Mouse (Mus musculus) skeletal muscle tissue, adult 2 months (tissue): ENCODE results near the gene Cpt2.

Experiments used
- DNase-seq: peaks from one replicate; pipeline ENCODE4 v3.0.0-alpha.2; 2012; ENCODE audit warnings: low read depth, low spot score

Cpt2 gene

DNA sequence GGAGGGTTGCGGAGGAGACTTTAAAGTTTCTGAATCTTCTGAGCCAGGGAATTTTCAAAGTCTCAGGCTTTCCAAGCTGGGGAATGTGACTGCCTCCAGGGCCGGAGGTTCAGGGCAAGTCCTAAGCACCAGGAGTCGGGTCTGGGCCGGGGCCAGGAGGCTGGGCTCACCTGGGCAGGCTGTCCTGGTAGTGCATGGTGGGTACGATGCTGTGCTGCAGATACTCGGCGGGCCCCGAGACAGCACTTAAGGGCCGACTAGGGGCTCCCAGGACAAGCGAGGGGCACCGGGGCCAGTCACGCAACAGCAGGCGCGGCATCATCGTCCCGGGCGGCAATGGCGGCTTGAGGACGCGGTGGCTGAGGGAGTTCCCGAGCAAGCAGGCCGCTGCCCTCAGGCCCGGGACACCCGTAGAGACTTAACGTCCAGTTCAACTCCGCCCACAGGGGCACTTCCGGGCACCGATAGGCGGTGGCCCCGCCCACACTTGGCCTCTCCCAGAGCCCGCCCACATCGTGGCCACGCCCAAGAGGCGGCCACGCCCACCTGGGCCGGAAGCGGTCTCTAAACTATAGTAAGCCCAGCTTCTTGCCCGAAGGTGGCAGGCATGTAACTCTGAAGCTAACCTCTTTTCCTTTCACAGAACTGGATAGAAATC lies at the start of gene Cpt2:
TSS of gene Cpt2 (minus strand) at position 466 of the 658 bp plus-strand sequence.
- DNase-seq: peak; percentile 97

DNA sequence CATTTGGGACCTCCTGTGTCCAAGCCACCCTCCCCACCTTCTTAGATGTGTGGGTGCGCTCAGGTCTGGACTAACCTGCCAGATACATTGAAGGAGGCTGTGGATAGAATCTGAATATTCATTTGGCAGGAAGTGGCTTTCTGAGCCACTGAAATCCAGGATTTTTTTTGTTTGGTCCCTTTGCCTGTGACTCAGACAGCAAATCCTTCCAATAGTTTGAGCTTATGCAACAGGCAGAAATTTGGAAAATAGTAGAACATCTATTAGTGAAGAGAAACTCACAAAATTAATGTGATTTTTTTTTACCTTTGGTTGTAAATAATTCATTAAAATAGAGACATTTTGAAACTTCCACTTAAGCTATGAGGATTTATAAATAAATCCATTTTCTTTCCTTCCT lies 47.8 kb upstream of the Cpt2 start:
- peak; percentile 41 for DNase-seq

DNA sequence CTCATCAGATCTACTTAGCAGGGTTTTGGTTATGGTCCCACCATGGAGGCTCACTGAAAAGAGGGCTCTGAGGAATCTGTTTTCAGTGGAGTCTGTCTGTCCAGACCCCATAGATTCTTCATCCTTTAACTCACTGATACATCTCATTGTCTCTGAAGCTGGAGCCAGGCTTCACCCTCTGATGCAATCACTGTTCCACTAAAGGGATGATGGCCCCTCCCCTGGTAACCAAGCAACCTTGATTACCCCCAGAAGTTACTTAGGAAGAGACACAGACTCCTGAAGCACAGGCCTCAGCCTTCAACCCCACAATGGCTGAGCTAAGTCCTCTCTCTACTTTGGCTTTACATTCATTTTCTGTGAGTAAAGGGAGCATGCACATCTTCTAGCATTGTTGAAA lies 46.4 kb upstream of the Cpt2 start:
- DNase-seq: peak; percentile 59

DNA sequence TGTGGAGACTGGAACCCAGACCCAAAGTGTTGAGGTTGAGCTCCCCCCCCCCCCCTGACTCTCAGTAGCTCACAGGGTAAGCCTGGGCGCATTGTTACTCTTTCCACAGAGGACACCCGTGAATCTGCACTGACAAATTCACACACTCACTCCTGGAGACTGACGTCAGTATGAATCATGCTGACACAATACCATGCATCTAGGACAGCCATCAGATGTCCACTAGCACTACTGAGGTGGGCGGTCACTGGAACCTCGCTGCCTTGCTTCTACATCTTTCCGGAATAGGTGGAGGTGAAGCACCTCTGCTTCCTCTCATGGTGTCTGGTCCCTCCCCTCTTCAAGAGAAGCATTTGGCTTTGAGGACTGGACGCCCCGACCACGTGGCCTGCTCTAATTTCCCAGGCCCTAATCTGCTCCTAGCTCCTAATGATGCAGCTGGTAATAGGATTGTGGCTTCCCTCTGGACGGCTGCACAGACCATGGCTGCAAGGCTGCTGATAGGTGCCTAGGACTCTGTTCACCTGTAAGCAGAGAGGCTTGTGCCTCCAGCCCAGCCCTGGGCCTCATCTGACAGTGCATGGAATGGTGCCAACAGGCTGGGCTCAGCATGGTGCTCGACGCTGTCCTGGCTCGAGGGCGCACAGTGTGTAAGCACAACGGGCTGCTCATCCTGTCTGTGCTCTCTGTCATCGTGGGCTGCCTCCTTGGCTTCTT lies 44.7 kb upstream of the Cpt2 start, which contains the start of gene Slc1a7:
TSS of gene Slc1a7 (plus strand) at position 367 of the 717 bp plus-strand sequence.
- DNase-seq: no peak

DNA sequence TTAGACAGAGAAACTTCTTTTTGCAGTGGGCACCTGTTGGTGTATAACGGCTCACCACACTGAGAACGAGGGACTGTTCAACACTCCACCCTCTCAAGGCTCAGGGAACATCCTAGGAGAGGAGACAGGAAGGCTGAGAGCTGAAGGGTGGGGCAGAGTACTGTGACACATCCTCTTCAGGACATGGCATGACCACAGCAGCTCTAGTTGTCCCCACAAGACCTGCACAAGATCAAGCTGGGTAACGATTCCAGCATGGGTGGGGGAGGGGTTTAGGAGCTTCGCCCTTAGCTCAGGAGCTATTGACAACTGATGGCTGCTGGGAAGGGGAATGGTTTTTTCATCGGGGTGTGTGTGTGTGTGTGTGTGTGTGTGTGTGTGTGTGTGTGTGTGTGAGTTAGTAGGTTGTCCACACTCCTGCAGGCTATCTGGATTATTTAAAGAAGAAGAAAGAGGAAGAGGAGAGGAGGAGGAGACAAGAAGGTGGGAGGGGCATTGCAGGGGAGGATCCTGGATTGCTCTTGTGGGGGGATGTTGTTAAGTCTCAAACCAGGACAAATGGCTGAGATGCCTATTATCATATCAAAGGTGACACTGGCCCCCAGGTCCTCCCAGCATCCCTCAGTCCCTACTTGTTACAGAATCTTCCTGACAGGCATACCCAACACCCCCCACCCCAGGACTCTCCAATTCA lies 43.2 kb upstream of the Cpt2 start:
- no peak for DNase-seq

DNA sequence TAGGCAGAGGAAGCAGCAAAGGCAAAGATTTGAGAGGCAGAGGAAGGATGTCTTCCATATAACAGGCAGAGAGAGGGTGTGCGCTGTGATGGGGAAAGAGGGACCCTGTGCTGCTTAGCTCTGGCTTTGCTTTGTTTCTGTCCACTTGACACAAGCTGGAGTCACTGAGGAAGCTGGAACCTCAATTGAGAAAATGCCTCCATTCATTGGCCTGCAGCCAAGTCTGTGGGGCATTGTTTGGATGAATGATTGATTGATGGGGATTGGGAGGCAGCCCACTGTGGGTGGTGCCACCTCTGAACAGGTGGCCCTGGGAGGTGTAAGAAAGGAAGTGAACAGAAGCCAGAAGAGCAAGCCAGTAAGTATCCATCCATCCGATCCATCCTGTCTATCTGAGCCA lies 39.4 kb upstream of the Cpt2 start:
- DNase-seq: no peak

DNA sequence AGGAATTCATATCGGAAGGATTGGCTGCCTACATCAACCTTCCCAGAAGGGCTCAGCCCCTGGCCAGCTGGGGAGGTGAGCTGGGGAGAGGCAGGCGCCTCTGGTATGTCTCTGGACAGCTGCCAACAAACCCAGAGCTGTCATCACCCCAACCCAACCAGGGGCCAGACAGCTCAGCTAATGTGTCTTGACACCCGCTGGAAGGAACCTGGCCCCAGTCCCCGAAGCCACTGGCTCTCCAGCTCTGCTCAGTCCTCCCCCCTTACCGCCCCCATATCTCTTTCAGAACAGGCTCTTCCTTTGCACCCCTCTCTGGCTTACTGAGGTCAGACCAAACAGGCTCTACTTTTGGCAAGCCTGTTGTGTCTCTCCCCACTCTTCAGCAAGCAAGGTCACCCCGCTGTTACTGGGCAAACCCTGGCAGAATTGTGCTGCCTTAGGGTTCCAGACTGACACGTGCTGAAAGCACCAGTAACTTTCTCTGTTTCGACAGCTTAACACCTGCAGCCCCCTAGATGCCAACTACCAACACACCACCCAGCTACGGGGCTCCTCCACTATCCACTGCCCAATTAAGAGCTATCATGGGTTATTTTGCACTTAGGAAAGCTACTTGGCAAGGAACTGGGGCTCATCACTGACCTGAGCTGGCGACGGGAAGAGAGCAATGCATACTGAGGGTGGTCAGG lies 38.8 kb upstream of the Cpt2 start:
- DNase-seq: peak; percentile 89

DNA sequence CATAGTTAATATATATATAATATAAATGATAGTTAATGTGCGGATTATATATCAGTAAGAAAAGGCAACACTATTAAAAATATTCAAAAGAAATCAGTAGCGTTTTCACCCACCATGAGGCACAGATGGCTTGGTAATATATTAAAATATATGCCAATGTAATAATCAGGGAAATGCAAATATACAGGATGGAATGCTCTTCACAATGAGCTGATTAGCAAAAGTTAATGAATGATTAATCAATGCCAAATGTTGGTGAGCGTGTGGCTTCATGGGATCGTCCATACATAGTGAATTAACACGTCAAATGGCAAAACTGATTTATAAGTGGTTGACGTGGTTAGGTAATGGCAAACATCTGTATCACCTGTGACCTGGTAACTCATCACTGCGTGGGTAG lies 35.1 kb upstream of the Cpt2 start:
- DNase-seq: no peak

DNA sequence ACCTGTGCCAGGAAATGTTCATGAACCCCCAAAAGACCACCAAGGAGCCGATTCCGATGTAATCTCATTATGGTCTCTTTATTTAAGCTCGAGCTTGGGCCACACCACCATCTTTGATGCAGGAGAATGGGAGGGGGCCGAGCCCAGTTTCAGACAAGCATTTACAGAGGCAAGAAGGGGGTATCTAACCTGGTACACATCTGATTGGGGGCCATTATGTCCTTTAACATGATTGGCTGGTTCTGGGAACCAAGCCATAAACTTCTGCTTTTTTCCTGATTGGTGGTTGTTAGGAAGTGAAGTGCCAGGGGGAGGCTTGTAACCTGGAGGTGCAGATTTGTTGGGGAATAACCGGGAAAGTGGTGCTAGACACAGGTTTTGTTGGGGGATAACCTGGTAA lies 32.3 kb upstream of the Cpt2 start:
- DNase-seq: no peak

DNA sequence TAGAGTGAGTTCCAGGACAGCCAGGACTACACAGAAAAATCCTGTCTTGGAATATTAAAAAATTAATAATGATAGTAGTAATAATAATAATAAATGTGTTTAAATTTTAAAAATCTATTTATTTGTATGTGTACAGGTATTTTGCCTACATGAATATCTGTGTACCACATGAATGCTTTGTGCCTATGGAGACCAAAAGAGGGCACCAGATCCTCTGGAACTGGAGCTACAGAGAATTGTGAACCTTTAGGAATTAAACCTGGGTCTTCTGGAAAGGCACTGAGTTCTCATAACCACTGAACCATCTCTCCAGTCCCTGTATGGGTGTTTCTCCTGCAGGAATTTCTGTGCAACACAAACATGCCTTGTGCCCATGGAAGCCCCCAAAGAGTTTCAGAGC lies 29.4 kb upstream of the Cpt2 start:
- no peak for DNase-seq

DNA sequence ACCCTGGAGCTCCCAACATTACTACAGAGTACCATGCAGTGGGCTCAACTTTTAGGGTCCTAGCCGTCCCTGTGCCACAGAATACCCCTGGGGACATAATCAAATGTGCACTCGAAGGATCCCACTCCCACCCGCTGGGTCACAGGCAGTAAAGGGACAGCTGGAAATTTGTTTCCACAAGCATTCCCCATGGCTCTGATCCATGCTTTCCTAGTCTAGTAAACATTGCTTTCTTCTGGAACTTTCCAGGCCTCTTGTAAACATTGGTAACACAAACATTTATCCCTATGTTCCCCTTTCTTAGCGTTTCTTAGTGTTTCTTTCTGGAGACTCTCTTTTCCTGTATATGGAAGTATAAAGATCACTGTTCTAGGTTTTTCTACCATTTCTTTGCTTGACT lies 26.5 kb upstream of the Cpt2 start:
- DNase-seq: no peak

DNA sequence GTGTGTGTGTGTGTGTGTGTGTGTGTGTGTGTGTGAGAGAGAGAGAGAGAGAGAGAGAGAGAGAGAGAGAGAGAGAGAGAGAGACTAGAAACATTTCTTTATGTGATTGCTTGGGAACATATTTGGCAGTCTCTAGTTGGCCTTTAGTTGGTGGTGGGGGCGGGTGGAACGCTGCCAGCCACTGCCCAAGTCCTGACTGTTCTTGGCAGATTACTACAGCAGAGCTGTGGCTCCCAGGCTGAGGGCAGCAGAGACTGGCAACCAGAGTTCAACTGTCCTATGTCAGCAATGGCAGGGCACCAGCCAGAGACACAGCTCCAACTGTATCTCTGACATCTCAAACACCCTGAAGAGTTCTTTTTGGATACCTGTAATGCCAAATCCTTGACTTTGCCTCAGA lies 20.7 kb upstream of the Cpt2 start:
- DNase-seq: no peak

DNA sequence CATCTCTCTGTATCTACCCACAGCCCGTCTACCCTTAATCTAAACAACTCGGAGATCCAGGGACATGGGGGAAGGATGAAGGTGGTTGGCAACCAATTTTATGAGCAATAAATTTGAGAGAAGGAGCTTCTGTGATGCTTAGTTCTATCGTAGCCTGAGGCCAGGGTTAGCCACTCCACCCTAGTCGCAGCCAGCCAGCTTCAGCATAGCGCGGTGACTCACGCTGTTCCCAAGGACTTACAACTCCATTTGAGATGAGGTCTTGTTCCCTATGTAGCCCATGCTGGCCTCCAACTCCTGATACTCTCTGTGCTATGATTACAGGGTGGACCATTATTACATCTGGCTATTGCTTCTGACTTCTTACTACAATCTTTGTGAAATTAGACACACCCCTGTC lies 19.3 kb upstream of the Cpt2 start:
- DNase-seq: no peak

DNA sequence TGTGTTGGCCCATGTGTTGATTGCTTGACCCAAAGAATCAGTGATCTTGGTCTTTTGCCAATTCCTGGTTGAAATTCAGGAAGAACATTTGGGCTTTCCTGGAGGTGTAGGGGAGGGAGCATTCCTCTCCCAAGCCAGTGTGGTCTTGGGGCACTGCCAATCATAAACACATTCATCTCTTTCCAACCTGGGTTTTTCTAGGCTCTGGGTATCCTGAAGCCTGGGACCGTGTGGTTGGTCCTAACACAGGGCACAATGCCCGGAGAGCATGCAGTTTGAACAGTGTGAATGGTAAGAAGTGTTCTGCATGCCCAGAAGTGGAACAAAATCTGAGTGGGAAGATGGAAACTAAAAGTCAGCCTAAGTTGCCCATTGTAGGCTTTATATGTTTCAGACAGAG lies 14.7 kb upstream of the Cpt2 start:
- no peak for DNase-seq

DNA sequence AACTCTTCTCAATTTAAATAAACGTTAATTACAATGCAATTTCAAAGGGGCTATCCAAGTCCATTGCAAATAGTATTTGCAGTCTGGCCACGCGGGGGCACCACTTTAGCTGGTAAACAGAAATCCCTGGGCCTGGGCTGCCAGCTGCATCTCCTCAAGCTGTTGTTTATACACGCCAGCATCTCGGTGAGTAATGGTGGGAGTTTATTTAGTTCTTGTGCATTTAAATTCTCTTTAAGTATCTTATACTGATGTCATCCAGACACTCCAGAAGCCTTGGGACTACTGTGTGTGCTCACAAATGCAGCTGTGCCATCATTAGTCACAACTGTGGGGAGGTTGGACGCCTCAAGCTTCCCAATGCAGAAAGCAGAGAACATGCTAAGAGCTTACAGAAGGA lies 13.9 kb upstream of the Cpt2 start:
- DNase-seq: peak; percentile 56

DNA sequence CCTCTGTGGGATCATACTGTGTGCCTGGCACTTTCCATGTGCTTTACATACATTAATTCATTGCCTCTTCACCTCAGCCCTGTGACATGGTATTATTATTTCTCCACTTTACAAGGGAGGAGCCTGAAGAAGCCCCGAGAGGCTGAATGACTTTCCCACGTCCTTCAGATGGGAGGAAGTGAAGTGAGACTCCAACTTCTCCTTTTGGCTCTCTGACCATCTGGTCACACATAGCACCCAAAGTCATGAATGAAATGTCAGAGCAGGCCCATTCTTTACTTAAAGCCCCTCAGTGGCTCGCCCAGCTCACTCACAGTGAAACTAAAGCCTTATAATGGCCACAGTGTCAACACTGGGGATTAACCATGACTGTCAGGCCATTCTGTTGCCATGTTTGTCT lies 11.8 kb upstream of the Cpt2 start:
- no peak for DNase-seq

DNA sequence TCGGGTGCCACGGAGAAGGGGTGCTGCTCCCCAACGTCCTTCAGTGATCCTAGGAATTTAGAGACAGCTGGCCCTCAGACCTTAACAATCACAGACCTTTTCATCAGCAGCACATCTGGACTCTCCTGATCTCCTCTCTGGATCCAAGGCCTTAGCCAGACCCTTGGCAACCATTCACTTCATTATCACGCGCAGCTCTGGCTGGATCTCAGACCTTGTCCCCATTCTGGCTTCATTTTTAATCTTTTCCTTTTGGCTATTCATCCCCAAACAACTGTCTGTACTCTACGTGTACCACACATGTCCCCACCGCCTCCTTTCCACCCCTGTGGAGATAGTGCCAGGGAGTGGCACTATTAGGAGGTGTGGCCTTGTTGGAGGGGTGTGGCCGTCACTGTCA lies 9.8 kb upstream of the Cpt2 start:
- no peak for DNase-seq

DNA sequence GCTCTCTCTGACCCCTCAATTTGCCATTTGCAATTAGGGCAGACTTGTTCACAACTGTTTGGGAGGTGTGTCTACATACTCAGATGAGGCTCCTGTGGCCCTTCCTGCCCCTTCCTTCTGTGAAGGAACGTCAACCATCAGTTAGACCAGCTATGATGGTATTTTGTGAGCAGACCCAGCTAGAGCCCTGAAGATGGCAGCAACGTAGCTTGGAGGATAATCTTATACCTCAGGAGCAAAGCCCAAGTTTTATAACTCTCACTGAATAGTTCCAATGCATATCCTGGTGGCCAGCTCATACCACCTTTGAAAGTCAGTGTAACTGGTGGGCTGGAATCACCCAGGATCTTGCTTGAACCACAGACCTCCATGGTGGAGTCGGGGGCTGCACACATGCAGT lies 8.0 kb upstream of the Cpt2 start:
- DNase-seq: no peak

DNA sequence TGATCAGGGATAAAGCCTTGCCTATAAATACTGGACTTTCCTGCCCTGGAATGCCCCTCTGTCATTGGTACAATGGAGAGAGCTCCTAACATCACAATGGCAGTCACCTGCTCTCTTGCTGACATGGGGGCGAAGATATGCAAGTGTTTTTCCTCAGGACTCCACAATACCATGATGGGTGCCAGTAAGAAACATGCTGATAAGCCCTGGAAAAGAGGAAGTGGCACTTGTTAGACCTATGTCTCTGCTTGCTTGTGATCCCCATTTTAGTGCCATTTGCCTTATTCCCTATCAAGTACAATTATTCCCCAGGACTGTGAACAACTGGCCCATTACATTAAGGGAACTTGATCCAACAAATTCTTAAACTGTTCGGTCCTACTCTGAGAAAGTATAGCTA lies 5.3 kb upstream of the Cpt2 start:
- DNase-seq: no peak

DNA sequence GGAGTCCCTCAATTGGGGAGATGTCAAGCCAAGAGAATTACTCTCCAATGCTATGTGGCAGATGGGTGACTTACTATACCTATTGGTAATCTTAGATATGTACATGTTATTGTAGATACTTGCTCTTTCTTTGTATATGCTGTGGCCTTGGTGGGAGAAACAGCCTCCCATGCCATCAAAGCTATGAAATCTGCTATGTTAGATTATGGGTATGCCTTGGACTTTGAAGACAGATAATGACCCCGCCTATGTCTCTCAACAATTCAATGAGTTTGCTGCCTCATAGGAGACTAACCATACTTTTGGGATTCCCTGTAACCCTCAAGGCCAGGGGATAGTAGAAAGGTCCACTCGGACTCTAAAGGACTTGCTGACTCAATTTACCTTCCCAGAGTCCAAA lies 4.9 kb upstream of the Cpt2 start:
- no peak for DNase-seq

DNA sequence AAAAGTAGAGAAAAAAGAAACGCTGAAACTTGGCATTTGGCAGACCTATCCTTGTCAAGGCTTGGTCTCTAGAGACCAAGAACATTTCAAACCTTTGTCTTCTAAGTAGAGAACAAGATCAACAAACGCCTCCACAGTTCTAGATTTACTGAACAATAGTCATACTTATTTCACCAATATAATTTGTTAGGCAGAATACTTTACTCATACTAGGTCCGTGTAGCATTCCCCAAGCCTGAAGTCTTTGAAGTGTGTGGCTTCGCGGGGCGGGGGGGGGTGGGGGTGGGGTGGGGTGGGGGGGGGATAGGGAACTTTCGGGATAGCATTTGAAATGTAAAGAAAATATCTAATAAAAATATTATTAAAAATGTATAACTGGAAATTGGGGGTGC lies 389 bp upstream of the Cpt2 start:
- DNase-seq: no peak

DNA sequence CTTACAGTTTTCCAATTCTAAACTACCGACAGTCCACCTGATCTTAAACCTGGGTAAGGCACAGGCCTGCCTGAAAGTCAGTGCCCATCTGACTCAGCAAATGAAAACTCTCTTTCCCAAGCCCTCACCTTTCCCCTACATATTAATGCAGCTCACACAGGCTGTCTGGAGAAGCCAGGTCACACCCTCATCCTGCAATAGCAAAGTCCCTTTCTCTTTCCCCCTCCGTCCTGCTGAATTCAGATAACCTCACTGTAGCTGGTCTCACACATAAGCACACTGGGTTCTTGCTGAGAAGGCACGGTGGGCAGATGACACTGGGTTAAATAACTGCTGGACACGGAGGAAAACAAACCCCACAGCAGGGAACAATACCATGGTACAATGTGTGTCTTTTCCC lies 1.5 kb downstream of the Cpt2 start:
- no peak for DNase-seq
